Mouse (Mus musculus) erythroblast, embryonic 14.5 days (primary cell): ENCODE results near the gene Sparc. TPM values are rescaled to one million over a fixed set of nuclear protein-coding genes. Genes with fewer than 3 reads are reported as not detected.

Source experiments
- H3K27me3 ChIP-seq: 2 replicates; pipeline ENCODE4 v1.6.1; 2012; ENCODE audit warnings: inconsistent platforms; ENCODE audit not compliant: control insufficient read depth
- H3K36me3 ChIP-seq: 2 replicates; pipeline ENCODE4 v1.6.1; 2012; ENCODE audit warnings: mild to moderate bottlenecking, inconsistent platforms; ENCODE audit not compliant: control insufficient read depth
- H3K4me1 ChIP-seq: 2 replicates; pipeline ENCODE4 v1.6.1; 2012; ENCODE audit warnings: inconsistent platforms; ENCODE audit not compliant: control insufficient read depth
- H3K4me3 ChIP-seq: replicated peaks from 2 replicates; pipeline ENCODE3; 2012; ENCODE audit warnings: moderate library complexity, mild to moderate bottlenecking, inconsistent platforms
- H3K9me3 ChIP-seq: 2 replicates; pipeline ENCODE4 v1.6.1; 2012; ENCODE audit warnings: low read length, inconsistent platforms, mixed read lengths; ENCODE audit not compliant: control insufficient read depth
- GATA1 ChIP-seq: IDR thresholded peaks from 2 replicates; pipeline ENCODE4 v1.6.1; 2012; ENCODE audit warnings: low read length, inconsistent platforms, mixed read lengths
- TAL1 ChIP-seq: IDR thresholded peaks from 3 replicates; pipeline ENCODE4 v1.6.1; 2012; ENCODE audit warnings: low read length, inconsistent platforms, mixed read lengths
- polyA plus RNA-seq: library from polyadenylated mRNA; stranded (reverse); fragments of >175 nt; gene quantifications from 2 replicates; pipeline ENCODE4 v1.2.3, GENCODE M21; 2012

Sparc gene
- polyA plus RNA-seq, 1 experiment = 0.17 TPM

GRCm38 (mm10) chr11:55462149-55462548, 39.2 kb upstream of the Sparc start:
- Histone ChIP-seq H3K4me3 (no peak overlapping the region), H3K36me3 (peaks cover 5% of the 10 kb centered on the region), H3K27me3 (no peaks in the 10 kb centered on the region), H3K9me3 (no peaks in the 10 kb centered on the region), H3K4me1 (peaks cover 37% of the 10 kb centered on the region)
- TF ChIP-seq TAL1 (no peak), GATA1 (no peak)

DNA sequence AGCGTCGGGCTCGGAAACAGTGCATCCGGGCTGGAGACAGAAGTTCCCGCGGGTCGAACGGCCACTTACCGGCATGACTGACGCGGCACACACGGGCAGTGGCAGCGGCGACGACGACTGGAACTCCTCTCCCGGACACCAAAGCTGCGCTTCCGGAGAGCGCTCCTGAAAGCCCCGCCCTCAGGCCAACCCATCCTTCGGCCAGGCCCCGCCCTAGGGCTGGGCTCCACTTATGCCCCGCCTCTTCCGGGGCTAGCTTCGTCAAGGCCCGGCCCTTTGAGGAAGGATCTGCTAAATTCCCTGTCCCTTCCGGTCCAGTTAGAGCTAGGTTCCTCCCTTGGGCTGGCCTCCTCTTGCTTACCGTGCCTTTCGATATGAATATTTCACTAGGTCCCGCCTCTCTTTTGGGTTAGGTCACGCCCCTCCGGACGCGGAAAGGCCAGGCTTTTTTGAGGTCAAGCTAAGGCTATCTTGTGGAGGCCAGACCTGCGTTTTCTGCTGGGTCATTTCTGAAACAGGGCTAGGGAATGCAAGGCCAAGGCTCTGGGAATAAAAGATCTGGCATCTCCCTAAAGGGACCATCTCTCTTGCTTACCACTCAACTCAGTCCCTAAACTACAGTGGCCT, 38.1 kb upstream of the Sparc start, which contains the start of gene Atox1:
Gene Atox1 (minus strand): TSS at position 221 of the 627 bp plus-strand sequence.
- Histone ChIP-seq H3K27me3 (no peaks in the 10 kb centered on the region), H3K4me3 (peak within 1 kb of the TSS; percentile 77), H3K9me3 (no peaks in the 10 kb centered on the region), H3K4me1 (peaks cover 37% of the 10 kb centered on the region), H3K36me3 (peaks cover 5% of the 10 kb centered on the region)
- TF ChIP-seq TAL1 (no peak), GATA1 (no peak)

DNA sequence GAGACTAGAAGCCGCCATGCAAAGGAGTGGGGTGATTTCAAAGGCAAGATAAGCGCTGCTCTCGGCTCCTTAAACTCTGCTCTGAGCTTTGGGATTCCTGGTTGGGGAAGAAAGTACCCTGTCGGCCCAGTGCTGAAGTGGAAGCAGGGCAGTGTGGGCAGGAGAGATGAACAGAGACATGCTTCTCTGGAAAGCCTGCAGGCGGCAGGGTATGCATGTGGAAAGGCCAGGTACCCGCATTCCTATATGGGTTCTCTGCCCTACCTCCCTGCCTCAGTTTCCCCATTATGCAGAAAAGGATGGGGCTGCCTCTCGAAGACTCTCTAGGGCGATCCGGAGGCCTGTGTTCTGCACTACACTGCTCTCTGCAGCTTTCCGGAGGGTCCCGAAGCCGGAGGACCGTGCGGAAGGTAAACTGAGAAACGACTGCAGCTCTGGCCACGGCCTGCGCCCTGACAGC, 37.6 kb upstream of the Sparc start:
- peaks cover 37% of the 10 kb centered on the region for H3K4me1 ChIP-seq
- no peaks in the 10 kb centered on the region for H3K9me3 ChIP-seq
- peaks cover 5% of the 10 kb centered on the region for H3K36me3 ChIP-seq
- no peaks in the 10 kb centered on the region for H3K27me3 ChIP-seq
- TF ChIP-seq GATA1 (peak; percentile 43; the same call in 1 of the 2 replicates), TAL1 (no peak)
- peak overlapping the region; percentile 77 for H3K4me3 ChIP-seq

DNA sequence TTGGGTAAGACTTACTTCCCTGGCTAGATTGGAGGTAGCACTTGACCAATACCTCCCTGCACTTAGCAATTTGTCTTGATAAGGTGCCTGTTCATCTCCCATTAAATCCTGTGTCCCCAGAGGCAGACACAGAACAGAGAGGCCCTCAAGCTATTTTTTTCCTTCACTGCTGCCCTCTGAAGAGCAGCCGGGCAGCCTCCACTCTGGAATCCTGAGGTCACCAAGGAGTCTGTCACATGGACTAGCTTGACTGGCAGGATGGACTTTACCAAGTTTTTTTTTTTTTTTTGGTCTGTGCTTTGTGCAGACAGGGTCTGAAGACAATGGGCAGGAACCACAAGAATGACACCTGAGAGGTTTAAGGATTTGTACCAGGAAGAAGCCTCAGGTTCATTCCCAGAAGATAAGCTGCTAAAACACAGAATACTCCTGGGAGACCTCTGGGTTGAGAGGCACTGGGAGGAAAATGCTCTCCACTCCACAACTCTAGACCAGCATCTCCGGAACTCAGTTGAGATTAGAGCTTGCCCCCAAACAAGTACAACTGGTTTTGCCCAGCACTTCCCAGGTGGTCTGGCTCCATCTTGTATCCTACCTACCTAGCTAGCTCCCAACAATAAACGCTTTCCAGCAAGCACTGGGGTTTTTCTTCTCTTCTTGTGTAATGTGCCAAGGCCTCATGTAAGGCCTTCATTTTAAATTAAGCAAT, 37.0 kb upstream of the Sparc start:
- H3K9me3 ChIP-seq = no peaks in the 10 kb centered on the region
- peak overlapping the region; percentile 77 for H3K4me3 ChIP-seq
- no peaks in the 10 kb centered on the region for H3K27me3 ChIP-seq
- H3K4me1 ChIP-seq = peaks cover 37% of the 10 kb centered on the region
- no peak for TF ChIP-seq TAL1
- TF ChIP-seq GATA1 = no peak
- peaks cover 8% of the 10 kb centered on the region for H3K36me3 ChIP-seq

- Histone ChIP-seq H3K4me1 (peaks cover 37% of the 10 kb centered on the region), H3K36me3 (peaks cover 21% of the 10 kb centered on the region), H3K9me3 (no peaks in the 10 kb centered on the region), H3K27me3 (no peaks in the 10 kb centered on the region), H3K4me3 (no peak overlapping the region)
- TF ChIP-seq TAL1 (no peak), GATA1 (no peak)
Observed at GRCm38 (mm10) chr11:55458501-55458900, 35.5 kb upstream of the Sparc start.

- no peak overlapping the region for H3K4me3 ChIP-seq
- H3K36me3 ChIP-seq = peaks cover 48% of the 10 kb centered on the region
- TF ChIP-seq GATA1 = no peak
- TF ChIP-seq TAL1 = no peak
- H3K4me1 ChIP-seq = peaks cover 19% of the 10 kb centered on the region
- H3K9me3 ChIP-seq = no peaks in the 10 kb centered on the region
- H3K27me3 ChIP-seq = no peaks in the 10 kb centered on the region
Observed at GRCm38 (mm10) chr11:55455166-55455565, 32.2 kb upstream of the Sparc start.

- TF ChIP-seq TAL1 (no peak), GATA1 (no peak)
- Histone ChIP-seq H3K36me3 (peaks cover 63% of the 10 kb centered on the region), H3K27me3 (no peaks in the 10 kb centered on the region), H3K4me1 (peaks cover 5% of the 10 kb centered on the region), H3K9me3 (no peaks in the 10 kb centered on the region), H3K4me3 (no peak overlapping the region)
Observed at GRCm38 (mm10) chr11:55453640-55454039, 30.7 kb upstream of the Sparc start.

- Histone ChIP-seq H3K4me1 (no peaks in the 10 kb centered on the region; the same call in 1 of the 2 replicates), H3K36me3 (peaks cover 69% of the 10 kb centered on the region), H3K4me3 (no peak overlapping the region), H3K9me3 (no peaks in the 10 kb centered on the region), H3K27me3 (no peaks in the 10 kb centered on the region)
- TF ChIP-seq GATA1 (no peak), TAL1 (no peak)
Observed at GRCm38 (mm10) chr11:55450311-55450710, 27.3 kb upstream of the Sparc start.

GRCm38 (mm10) chr11:55449531-55449930, 26.5 kb upstream of the Sparc start:
- H3K36me3 ChIP-seq = peaks cover 71% of the 10 kb centered on the region

More at GRCm38 (mm10) chr11:55449531-55449930, 26.5 kb upstream of the Sparc start:
- Histone ChIP-seq H3K27me3 (no peaks in the 10 kb centered on the region), H3K9me3 (no peaks in the 10 kb centered on the region), H3K4me3 (no peak overlapping the region), H3K4me1 (no peaks in the 10 kb centered on the region)
- TF ChIP-seq GATA1 (no peak), TAL1 (no peak)
